Mouse (Mus musculus) megakaryocyte-erythroid progenitor cell, adult 5-6 weeks (primary cell): ENCODE data around the gene Rara. TPM values are rescaled to one million over a fixed set of nuclear protein-coding genes. Genes with fewer than 3 reads are reported as not detected.
"Not testable (repeated sequence)": the region's sequence is repeated elsewhere in the genome, so short reads cannot be mapped to it uniquely, and the experiment has no call there.

ENCODE experiments used
- ATAC-seq: replicated peaks from 2 replicates; pipeline ENCODE4 v1.8.0; 2016; ENCODE audit warnings: mild to moderate bottlenecking, inconsistent platforms; ENCODE audit not compliant: severe bottlenecking, poor library complexity, low FRiP score, low TSS enrichment
- total RNA-seq, 2 experiments: library from RNA; stranded (forward) in 1 of 2; stranded (reverse) in 1 of 2; fragments of 200-1000, 215-1000 nt in 1 of 2; fragments of >200 nt in 1 of 2; fragmentation: Nextera tagmentation in 1 of 2; gene quantifications; 2 replicates each; pipeline ENCODE4 v1.2.3; 2014 to 2017

Rara gene
- total RNA-seq (2014; fragmentation: Nextera tagmentation), result 7.8 and 15.9 TPM in 2 replicates
- total RNA-seq (2017), result 2.2 and 3.0 TPM in 2 replicates

GRCm38 (mm10) chr11:98927438-98928076 is at the start of gene Rara:
Gene Rara, plus strand, starts transcription at chr11:98927818.
- ATAC-seq, result no peak

DNA sequence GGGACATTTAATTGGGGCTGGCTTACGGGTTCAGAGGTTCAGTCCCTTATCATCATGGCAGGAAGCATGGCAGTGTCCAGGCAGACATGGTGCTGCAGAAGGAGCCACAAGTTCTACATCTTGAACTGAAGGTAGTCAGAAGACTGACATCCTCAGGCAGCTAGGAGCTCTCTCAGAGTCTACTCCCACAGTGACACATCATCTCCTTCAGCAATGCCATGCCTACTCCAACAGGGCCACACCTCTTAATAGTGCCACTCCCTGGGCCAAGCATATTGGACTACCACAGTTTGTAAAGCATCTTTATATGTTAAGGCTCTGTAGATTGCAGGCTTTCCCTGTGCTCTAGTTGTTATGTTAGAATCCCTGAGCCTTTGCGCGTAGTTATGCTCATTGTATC is 39.9 kb upstream of the Rara start:
- ATAC-seq, result 0 out of 2 replicates have a peak, but pooled peaks have one; percentile 50

DNA sequence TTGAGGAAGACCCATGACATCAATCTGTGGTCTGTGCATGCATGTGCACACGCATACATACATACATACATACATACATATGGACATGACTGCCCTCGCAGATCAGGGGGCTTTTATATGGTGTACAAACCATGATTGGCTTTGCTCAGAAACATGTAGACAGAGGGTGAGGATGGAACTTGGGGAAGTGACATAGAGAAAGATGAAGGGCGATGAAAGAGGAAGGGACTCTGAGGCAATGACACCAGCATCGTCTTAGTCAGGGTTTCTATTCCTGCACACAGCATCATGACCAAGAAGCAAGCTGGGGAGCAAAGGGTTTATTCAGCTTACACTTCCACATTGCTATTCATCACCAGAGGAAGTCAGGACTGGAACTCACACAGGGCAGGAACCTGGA is 38.5 kb upstream of the Rara start:
- no peak for ATAC-seq

- peak; percentile 55 for ATAC-seq
Measured at GRCm38 (mm10) chr11:98889977-98890376, 37.6 kb upstream of the Rara start.

- ATAC-seq, result no peak
Measured at GRCm38 (mm10) chr11:98892426-98892825, 35.2 kb upstream of the Rara start.

- no peak for ATAC-seq
Measured at GRCm38 (mm10) chr11:98900529-98901125, 27.0 kb upstream of the Rara start.

GRCm38 (mm10) chr11:98902621-98903245 is 24.9 kb upstream of the Rara start:
- ATAC-seq, result no peak

DNA sequence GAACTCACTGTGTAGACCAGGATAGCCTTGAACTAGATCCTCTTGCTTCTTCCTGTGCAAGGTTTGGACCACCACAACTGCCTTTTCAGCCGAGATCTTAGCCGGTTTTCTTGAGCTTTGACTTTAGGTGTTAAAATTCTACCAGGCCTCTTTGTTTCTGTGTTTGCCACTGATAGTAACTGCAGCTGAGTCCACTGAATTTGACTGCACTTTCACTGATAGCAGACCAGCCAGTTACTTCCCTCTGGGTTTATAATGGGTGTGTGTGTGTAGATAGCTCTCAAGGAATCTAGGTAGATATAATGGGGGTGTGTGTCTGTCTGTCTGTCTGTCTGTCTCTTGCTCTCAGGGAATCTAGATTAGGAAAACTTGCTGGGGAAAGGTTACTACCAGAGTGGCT is 23.0 kb upstream of the Rara start:
- peak; percentile 77 for ATAC-seq

GRCm38 (mm10) chr11:98905033-98905432 is 22.6 kb upstream of the Rara start:
- ATAC-seq, result peak; percentile 47

- ATAC-seq, result no peak
Measured at GRCm38 (mm10) chr11:98905583-98905982, 22.0 kb upstream of the Rara start.

DNA sequence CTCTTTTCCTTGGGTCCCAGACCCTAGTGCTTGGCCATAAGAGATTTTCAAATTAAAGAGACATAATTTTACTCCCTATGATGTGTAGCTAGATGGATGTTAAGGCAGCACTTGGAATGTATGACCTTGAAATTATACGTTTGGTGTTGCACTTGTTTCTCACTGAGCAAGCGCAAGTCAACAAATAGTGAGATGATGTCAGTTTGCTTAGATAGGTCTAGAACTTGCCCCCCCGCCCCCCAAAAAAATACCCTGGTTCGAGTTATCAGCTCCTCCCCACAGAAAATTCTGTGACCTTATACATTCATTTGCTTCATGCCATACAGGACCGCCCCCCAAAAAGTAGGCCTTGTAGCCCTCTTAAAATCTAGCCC is 20.6 kb upstream of the Rara start:
- no peak for ATAC-seq

GRCm38 (mm10) chr11:98907437-98908173 is 20.0 kb upstream of the Rara start, which contains the start of gene Cdc6:
Gene Cdc6, plus strand, starts transcription at chr11:98907801.
- ATAC-seq, result peak; percentile 74

DNA sequence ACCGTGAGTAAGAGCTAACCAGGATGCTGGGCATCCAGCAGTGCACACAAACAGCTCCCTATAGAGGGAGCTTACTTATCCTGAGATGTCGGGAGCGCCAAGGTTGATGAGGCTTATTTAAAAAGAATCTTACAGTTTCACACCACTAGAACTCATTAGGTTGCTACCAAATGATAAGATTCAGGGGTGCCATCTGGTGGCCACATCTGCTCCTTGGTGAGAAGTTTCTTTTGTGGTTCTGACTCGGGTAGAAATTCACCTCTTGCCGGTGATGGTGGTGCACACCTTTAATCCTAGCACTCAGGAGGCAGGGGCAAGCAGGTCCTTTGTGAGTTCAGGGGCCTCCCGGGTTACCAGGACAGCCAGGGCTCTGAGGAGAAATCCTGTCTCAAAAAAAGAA is 18.0 kb upstream of the Rara start:
- 0 out of 2 replicates have a peak, but pooled peaks have one; percentile 5 for ATAC-seq

DNA sequence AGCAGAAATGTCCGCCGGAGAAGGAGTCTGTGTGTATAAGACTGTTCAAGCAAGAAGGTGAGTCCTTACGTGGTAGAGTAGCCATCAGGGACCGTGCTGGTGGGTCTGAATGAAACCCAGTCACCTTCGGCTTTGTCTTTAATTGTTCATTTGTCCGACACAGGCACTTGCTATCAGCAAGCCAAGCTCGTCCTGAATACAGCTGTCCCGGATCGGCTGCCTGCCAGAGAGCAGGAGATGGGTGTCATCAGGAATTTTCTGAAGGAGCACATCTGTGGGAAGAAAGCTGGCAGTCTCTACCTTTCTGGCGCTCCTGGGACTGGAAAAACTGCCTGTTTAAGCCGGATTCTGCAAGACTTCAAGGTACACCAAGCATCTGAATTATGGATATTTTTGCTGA is 17.2 kb upstream of the Rara start:
- no peak for ATAC-seq

DNA sequence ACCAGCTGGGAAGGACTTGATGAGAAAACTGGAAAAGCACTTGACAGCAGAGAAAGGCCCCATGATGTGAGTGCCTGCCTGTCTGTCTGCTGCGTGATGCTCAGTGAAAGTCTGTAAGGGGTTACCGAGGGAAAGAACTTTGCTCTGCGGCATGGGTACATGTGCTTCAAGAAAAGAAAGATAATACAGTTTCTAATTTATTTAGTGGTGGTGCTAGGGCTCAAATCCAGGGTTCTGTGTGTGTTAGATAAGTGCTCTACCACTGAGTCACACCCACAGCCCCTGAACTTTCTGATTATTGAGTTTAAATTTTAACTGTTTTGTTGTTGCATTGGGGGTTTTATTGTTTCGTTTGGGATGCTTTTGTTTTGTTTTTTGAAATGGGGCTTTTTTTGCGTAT is 16.1 kb upstream of the Rara start:
- peak; percentile 68 for ATAC-seq

DNA sequence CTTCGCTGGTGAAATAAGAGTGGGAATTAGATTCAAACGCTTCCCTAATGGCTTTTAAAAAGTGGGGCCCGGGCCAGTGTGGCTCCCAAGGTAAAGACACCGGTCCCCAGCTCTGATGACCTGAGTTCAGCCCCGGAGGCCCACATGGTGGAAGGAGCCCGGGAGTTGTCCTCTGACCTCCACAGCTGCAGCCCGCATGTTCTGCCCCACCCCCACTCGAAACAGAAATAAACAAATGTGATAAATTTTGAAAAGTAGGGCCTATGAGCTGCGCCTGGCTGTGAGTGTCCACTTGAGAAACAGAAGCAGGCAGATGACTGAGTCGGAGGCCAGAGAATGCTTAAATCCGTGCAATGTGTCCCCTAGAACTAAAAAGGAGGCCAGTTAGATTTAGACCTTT is 13.4 kb upstream of the Rara start:
- no peak for ATAC-seq

- ATAC-seq, result not testable (repeated sequence)
Measured at GRCm38 (mm10) chr11:98916376-98916775, 11.2 kb upstream of the Rara start.

DNA sequence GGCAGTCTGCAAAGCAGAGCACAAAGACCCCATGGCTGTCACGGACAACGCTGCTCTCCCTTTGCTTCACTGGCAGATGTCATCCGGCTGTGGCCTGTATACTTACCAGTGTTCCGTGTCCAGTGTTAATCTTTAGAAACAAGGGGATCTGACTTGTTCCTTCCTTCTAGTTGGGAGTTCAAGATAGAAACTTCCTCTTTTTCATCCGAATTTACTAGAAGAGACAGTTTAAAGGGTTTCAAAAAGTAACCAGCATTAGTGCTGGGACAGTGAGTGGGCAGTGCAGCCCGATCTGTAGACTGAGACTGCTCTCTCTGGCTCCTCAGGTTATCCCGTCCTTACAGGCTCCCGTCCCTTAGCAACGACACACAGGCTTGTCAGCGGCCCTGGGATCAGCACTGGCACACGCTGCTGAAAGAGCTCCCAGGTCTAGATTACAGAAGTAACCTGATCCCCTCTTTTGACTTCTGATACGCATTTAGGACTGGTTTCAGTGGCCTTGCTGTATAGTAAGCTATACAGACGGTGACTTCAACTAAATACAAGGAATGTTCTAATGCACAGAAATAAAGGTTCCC is 10.1 kb upstream of the Rara start:
- ATAC-seq, result peak; percentile 72

DNA sequence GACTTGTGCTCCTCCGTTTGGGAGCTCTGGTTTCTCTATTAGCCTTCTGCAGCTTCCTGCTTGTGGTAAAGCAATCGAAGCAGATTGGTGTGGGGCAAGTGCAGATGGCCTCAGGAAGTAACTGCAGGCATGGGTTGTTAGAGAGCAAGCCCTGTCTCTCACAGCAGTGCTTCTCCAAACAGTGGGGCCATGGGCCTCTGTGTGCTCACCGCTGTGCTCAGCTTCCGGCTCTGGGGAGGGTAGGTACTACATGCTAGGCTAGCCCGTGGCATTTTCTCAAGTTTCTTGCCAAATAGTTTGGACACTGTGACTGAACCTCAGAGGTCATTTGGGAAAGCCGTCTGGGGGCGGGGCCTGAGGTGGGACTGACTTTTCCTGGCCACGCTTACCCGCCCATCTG is 9.4 kb upstream of the Rara start:
- peak; percentile 48 for ATAC-seq

DNA sequence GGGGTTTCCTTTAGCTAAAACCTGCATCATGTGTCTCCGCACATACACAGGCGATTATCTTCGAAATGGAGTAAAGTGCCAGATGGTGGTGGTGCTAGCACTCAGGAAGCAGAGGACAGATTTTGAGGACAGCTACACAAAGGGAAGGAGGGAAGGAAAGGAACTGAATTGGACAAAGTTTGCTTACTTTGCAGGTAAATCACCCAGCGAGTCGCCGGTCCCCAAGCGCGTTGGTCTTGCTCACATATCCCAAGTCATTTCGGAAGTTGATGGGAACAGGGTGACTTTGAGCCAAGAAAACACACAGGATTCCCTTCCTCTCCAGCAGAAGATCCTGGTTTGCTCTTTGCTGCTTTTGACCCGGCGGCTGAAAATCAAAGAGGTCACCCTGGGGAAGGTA is 8.6 kb upstream of the Rara start:
- ATAC-seq, result no peak
